In the genomic region with DNA sequence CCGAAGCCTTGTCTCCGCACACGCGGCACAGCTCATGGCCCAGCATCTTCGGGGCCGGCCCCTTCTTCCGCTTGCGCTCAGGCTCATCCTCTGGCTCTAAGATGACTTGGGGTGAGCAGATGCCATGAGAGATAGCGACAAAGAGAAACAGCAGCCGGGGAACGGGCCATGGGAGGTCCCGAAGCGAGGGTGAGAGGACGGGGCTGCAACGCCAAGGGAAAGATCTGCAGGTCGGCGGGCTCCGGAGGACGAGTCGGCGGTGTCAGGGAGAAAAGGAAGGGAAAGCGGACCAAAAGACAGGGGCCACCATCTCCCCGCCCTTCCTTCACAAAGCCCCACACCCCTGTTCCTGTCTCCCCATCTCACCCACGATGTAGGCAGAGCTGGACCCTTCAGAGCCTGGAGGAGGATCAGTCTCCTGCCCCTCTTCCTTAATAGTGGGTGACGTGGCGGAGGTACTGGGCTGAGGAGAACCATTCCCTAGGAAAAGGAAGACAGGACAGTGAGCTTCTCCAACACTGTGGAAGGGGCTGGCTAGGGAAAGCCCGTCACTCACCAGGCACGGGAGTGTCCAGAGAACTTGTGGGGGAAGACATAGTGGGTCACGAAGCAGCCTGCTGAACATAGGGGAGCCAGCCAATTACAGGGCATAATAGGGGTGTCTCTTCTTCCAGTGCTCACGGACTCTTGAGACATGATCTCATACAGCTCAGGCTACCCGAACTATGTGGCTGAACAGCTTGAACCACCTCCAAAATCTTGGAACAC, we compare ENCODE assay signal across 8 mouse cellular contexts. TPM values are rescaled to one million over a fixed set of nuclear protein-coding genes. Genes with fewer than 3 reads are reported as not detected.
DNase-seq lines count a peak whose midpoint lies in the region; ATAC-seq lines count a peak whose summit lies in the region.

No protein-coding gene starts in this region.

- peak overlapping the region; percentile 97 for H3K4me3 ChIP-seq in kidney, embryonic 16.5 days (ENCODE audit: low read length)
- H3K4me3 ChIP-seq in embryonic facial prominence, embryonic 14.5 days (ENCODE audit: low read depth, low read length), result peak overlapping the region; percentile 97
- peak overlapping the region; percentile 99; the same call in 1 of the 2 replicates for H3K4me3 ChIP-seq in intestine, embryonic 15.5 days (replicated peaks)
- H3K4me3 ChIP-seq in neural tube, embryonic 12.5 days, result no peak overlapping the region

- H3K27me3 ChIP-seq in kidney, embryonic 16.5 days (ENCODE audit: insufficient read depth, low read length), result no peaks in the 10 kb centered on the region
- H3K27me3 ChIP-seq in embryonic facial prominence, embryonic 14.5 days (replicated peaks; ENCODE audit: control insufficient read depth, insufficient read depth, low read length), result no peaks in the 10 kb centered on the region
- no peaks in the 10 kb centered on the region for H3K27me3 ChIP-seq in intestine, embryonic 15.5 days (replicated peaks)
- H3K27me3 ChIP-seq in neural tube, embryonic 12.5 days (replicated peaks), result no peaks in the 10 kb centered on the region

- no peak for DNase-seq in kidney, adult 8-10 months
- no peak for DNase-seq in embryonic facial prominence, embryonic 14.5 days (ENCODE audit: low spot score)
- no peak for DNase-seq in frontal cortex, postnatal 14 days (ENCODE audit: low spot score in 2 of 2)
- DNase-seq in lung, postnatal 4 days, result no peak
- no peak for DNase-seq in layer of hippocampus, postnatal 10 days (ENCODE audit: low spot score in 2 of 2)

- WGBS in kidney, embryonic 16.5 days, result 85% methylated on average over 31 of the region's 31 CpGs
- 91% methylated on average over 31 of the region's 31 CpGs for WGBS in embryonic facial prominence, embryonic 14.5 days
- 85% methylated on average over 31 of the region's 31 CpGs for WGBS in intestine, embryonic 15.5 days
- 86% methylated on average over 31 of the region's 31 CpGs for WGBS in neural tube, embryonic 12.5 days

- H3K9me3 ChIP-seq in kidney, embryonic 16.5 days (ENCODE audit: low read length), result no peaks in the 10 kb centered on the region
- no peaks in the 10 kb centered on the region for H3K9me3 ChIP-seq in embryonic facial prominence, embryonic 14.5 days (ENCODE audit: control insufficient read depth, low read length)
- H3K9me3 ChIP-seq in intestine, embryonic 15.5 days, result no peaks in the 10 kb centered on the region
- H3K9me3 ChIP-seq in neural tube, embryonic 12.5 days, result no peaks in the 10 kb centered on the region

- peaks cover 29% of the 10 kb centered on the region for H3K36me3 ChIP-seq in kidney, embryonic 16.5 days (ENCODE audit: insufficient read depth, low read length)
- H3K36me3 ChIP-seq in embryonic facial prominence, embryonic 14.5 days (ENCODE audit: control insufficient read depth, insufficient read depth, low read length), result peaks cover 31% of the 10 kb centered on the region
- peaks cover 23% of the 10 kb centered on the region for H3K36me3 ChIP-seq in intestine, embryonic 15.5 days
- H3K36me3 ChIP-seq in neural tube, embryonic 12.5 days, result peaks cover 29% of the 10 kb centered on the region

- H3K27ac ChIP-seq in kidney, embryonic 16.5 days (ENCODE audit: low read length), result peak overlapping the region; percentile 100; the same call in 1 of the 2 replicates
- H3K27ac ChIP-seq in embryonic facial prominence, embryonic 14.5 days (replicated peaks; ENCODE audit: low read depth, low read length), result peak overlapping the region; percentile 100; the same call in 1 of the 2 replicates
- H3K27ac ChIP-seq in intestine, embryonic 15.5 days, result no peak overlapping the region
- H3K27ac ChIP-seq in neural tube, embryonic 12.5 days, result no peak overlapping the region

- peak overlapping the region; percentile 89; the same call in 1 of the 2 replicates for H3K9ac ChIP-seq in kidney, embryonic 16.5 days (replicated peaks; ENCODE audit: low read length)
- 0 out of 2 replicates have a peak overlapping the region, but pooled peaks have one; percentile 25 for H3K9ac ChIP-seq in embryonic facial prominence, embryonic 14.5 days (ENCODE audit: low read depth, low read length)
- no peak overlapping the region for H3K9ac ChIP-seq in intestine, embryonic 15.5 days
- H3K9ac ChIP-seq in neural tube, embryonic 12.5 days, result no peak overlapping the region

- peak overlapping the region; percentile 77 for H3K4me2 ChIP-seq in kidney, embryonic 16.5 days (replicated peaks; ENCODE audit: low read depth, low read length)
- peak overlapping the region; percentile 59 for H3K4me2 ChIP-seq in embryonic facial prominence, embryonic 14.5 days (ENCODE audit: low read depth, low read length)
- H3K4me2 ChIP-seq in intestine, embryonic 15.5 days (replicated peaks), result peak overlapping the region; percentile 60
- H3K4me2 ChIP-seq in neural tube, embryonic 12.5 days (replicated peaks), result peak overlapping the region; percentile 63

- 0 out of 2 replicates have a peak, but pooled peaks have one; percentile 0 for ATAC-seq in kidney, embryonic 16.5 days (ENCODE audit: low FRiP score, low TSS enrichment)
- no peak for ATAC-seq in embryonic facial prominence, embryonic 14.5 days (ENCODE audit: low read depth)
- no peak for ATAC-seq in intestine, embryonic 15.5 days
- no peak for ATAC-seq in neural tube, embryonic 12.5 days (ENCODE audit: low FRiP score, low read depth)

- H3K4me1 ChIP-seq in kidney, embryonic 16.5 days (ENCODE audit: insufficient read depth, low read length), result peaks cover 21% of the 10 kb centered on the region
- H3K4me1 ChIP-seq in embryonic facial prominence, embryonic 14.5 days (ENCODE audit: control insufficient read depth, insufficient read depth, low read length), result peaks cover 15% of the 10 kb centered on the region
- peaks cover 15% of the 10 kb centered on the region for H3K4me1 ChIP-seq in intestine, embryonic 15.5 days (replicated peaks)
- peaks cover 20% of the 10 kb centered on the region for H3K4me1 ChIP-seq in neural tube, embryonic 12.5 days

RNA-seq across cellular contexts. Expression of a gene that starts 1.4 kb away (rescaled TPM):
- polyA plus RNA-seq in kidney, embryonic 16.5 days (2015; fragmentation: Nextera tagmentation; extraction: Ambion mirVana), result 93.1 and 94.3 TPM in 2 replicates
- 60.8 and 64.5 TPM in 2 replicates for polyA plus RNA-seq in embryonic facial prominence, embryonic 14.5 days (2014; fragmentation: Nextera tagmentation; extraction: Ambion mirVana)
- polyA plus RNA-seq in intestine, embryonic 15.5 days (2015; fragmentation: Nextera tagmentation; extraction: Ambion mirVana), result 66.3 and 69.5 TPM in 2 replicates
- polyA plus RNA-seq in neural tube, embryonic 12.5 days (2016; fragmentation: Nextera tagmentation; extraction: Ambion mirVana), result 69.5 and 71.2 TPM in 2 replicates
- 10 to 100 TPM; 58.3 to 67.3 TPM for total RNA-seq in layer of hippocampus, postnatal 10 days (2021)

RNA-seq across cellular contexts. Expression of a gene that starts 3.7 kb away (rescaled TPM):
- polyA plus RNA-seq in kidney, embryonic 16.5 days (2015; fragmentation: Nextera tagmentation; extraction: Ambion mirVana), result 105 and 107 TPM in 2 replicates
- 57.9 and 64.1 TPM in 2 replicates for polyA plus RNA-seq in embryonic facial prominence, embryonic 14.5 days (2014; fragmentation: Nextera tagmentation; extraction: Ambion mirVana)
- polyA plus RNA-seq in intestine, embryonic 15.5 days (2015; fragmentation: Nextera tagmentation; extraction: Ambion mirVana), result 72.0 and 76.0 TPM in 2 replicates
- 65.2 and 66.4 TPM in 2 replicates for polyA plus RNA-seq in neural tube, embryonic 12.5 days (2016; fragmentation: Nextera tagmentation; extraction: Ambion mirVana)
- total RNA-seq in layer of hippocampus, postnatal 10 days (2021), result 10 to 100 TPM; 10.3 to 13.6 TPM

RNA-seq across cellular contexts. Expression of a gene that starts 19.9 kb away (rescaled TPM):
- 70.0 and 83.8 TPM in 2 replicates for polyA plus RNA-seq in kidney, embryonic 16.5 days (2015; fragmentation: Nextera tagmentation; extraction: Ambion mirVana)
- polyA plus RNA-seq in embryonic facial prominence, embryonic 14.5 days (2014; fragmentation: Nextera tagmentation; extraction: Ambion mirVana), result 1.7 and 2.8 TPM in 2 replicates
- polyA plus RNA-seq in intestine, embryonic 15.5 days (2015; fragmentation: Nextera tagmentation; extraction: Ambion mirVana), result 3.1 and 3.6 TPM in 2 replicates
- polyA plus RNA-seq in neural tube, embryonic 12.5 days (2016; fragmentation: Nextera tagmentation; extraction: Ambion mirVana), result 0.74 and 1.5 TPM in 2 replicates
- total RNA-seq in layer of hippocampus, postnatal 10 days (2021), result under 1 TPM in 1 of 2 experiments, not detected in 1; 0.98 TPM

RNA-seq across cellular contexts. Expression of a gene that starts 20.5 kb away (rescaled TPM):
- polyA plus RNA-seq in kidney, embryonic 16.5 days (2015; fragmentation: Nextera tagmentation; extraction: Ambion mirVana), result 0.10 and 0.11 TPM in 2 replicates
- 0.26 and 0.35 TPM in 2 replicates for polyA plus RNA-seq in embryonic facial prominence, embryonic 14.5 days (2014; fragmentation: Nextera tagmentation; extraction: Ambion mirVana)
- polyA plus RNA-seq in intestine, embryonic 15.5 days (2015; fragmentation: Nextera tagmentation; extraction: Ambion mirVana), result 0.25 and 0.43 TPM in 2 replicates
- polyA plus RNA-seq in neural tube, embryonic 12.5 days (2016; fragmentation: Nextera tagmentation; extraction: Ambion mirVana), result 0.11 TPM in 1 of 2 replicates, not detected in the other
- total RNA-seq in layer of hippocampus, postnatal 10 days (2021), result under 1 TPM in 1 of 2 experiments, not detected in 1; 0.11 TPM

RNA-seq across cellular contexts. Expression of a gene that starts 27.9 kb away (rescaled TPM):
- polyA plus RNA-seq in kidney, embryonic 16.5 days (2015; fragmentation: Nextera tagmentation; extraction: Ambion mirVana), result 0.12 and 0.14 TPM in 2 replicates
- polyA plus RNA-seq in embryonic facial prominence, embryonic 14.5 days (2014; fragmentation: Nextera tagmentation; extraction: Ambion mirVana), result 0.38 and 0.57 TPM in 2 replicates
- 0.14 and 0.36 TPM in 2 replicates for polyA plus RNA-seq in intestine, embryonic 15.5 days (2015; fragmentation: Nextera tagmentation; extraction: Ambion mirVana)
- 0.11 and 0.14 TPM in 2 replicates for polyA plus RNA-seq in neural tube, embryonic 12.5 days (2016; fragmentation: Nextera tagmentation; extraction: Ambion mirVana)
- total RNA-seq in layer of hippocampus, postnatal 10 days (2021), result under 1 TPM; 0.11 to 0.18 TPM

Comparison
In these comparisons a context has a peak if more than half of its experiments do, and no peak if none do; other contexts are left out.
1. H3K27ac ChIP-seq: peak in kidney, embryonic 16.5 days (single experiment) and embryonic facial prominence, embryonic 14.5 days (single experiment); none in intestine, embryonic 15.5 days (single experiment) and neural tube, embryonic 12.5 days (single experiment).
2. H3K9ac ChIP-seq: peak in kidney, embryonic 16.5 days (single experiment) and embryonic facial prominence, embryonic 14.5 days (single experiment); none in intestine, embryonic 15.5 days (single experiment) and neural tube, embryonic 12.5 days (single experiment).
3. RNA of a gene that starts 19.9 kb away (polyA plus RNA-seq): 70.0 to 83.8 TPM in kidney, embryonic 16.5 days; 3.1 to 3.6 TPM in intestine, embryonic 15.5 days, 1.7 to 2.8 TPM in embryonic facial prominence, embryonic 14.5 days and 0.74 to 1.5 TPM in neural tube, embryonic 12.5 days; every median in the first group is over 10 times any median in the second.
4. Peak in every context shown above with its lines, with median percentiles within 50 percentile points of each other: H3K4me2 ChIP-seq.